Mouse (Mus musculus): ENCODE measurements around the gene Trpm4.

- no peak for TF ChIP-seq CTCF (IDR thresholded peaks at IDR 0.05)
- no peak for TF ChIP-seq EP300 (IDR thresholded peaks at IDR 0.05)
Observed at GRCm38 (mm10) chr7:45272786-45273412, 60.7 kb downstream of the Trpm4 start.

All from lung, postnatal 0 days (tissue).